Mouse (Mus musculus) liver, adult 2 months (tissue): ENCODE data around the gene BC067074. TPM values are rescaled to one million over a fixed set of nuclear protein-coding genes. Genes with fewer than 3 reads are reported as not detected.

Experiments used
- DNase-seq: peaks from one replicate; pipeline ENCODE4 v3.0.0-alpha.2; 2011; ENCODE audit warnings: low read depth, low spot score; ENCODE audit errors: extremely low read depth
- H3K27ac ChIP-seq: fragments of 200-500 bp; replicated peaks from 2 replicates; pipeline ENCODE4 v1.5.1; 2012; ENCODE audit warnings: low read depth, mild to moderate bottlenecking, control low read depth, inconsistent platforms, low read length; ENCODE audit not compliant: insufficient read depth
- H3K27me3 ChIP-seq: fragments of 200-500 bp; 2 replicates; pipeline ENCODE4 v1.6.1; 2012; ENCODE audit warnings: mild to moderate bottlenecking, moderate library complexity, low read length, inconsistent platforms; ENCODE audit not compliant: control insufficient read depth, insufficient read depth
- H3K36me3 ChIP-seq: fragments of 200-500 bp; 2 replicates; pipeline ENCODE4 v1.6.1; 2012; ENCODE audit warnings: low read length, inconsistent platforms; ENCODE audit not compliant: control insufficient read depth, insufficient read depth
- H3K4me1 ChIP-seq: fragments of 200-500 bp; 2 replicates; pipeline ENCODE4 v1.6.1; 2011; ENCODE audit warnings: low read length; ENCODE audit not compliant: control insufficient read depth, insufficient read depth
- H3K4me3 ChIP-seq: fragments of 200-500 bp; 2 replicates; pipeline ENCODE4 v1.5.1; 2011; ENCODE audit warnings: low read depth, mild to moderate bottlenecking, control low read depth, low read length, moderate library complexity; ENCODE audit not compliant: insufficient read depth
- H3K79me2 ChIP-seq: fragments of 200-500 bp; 2 replicates; pipeline ENCODE4 v1.6.1; 2012; ENCODE audit warnings: inconsistent platforms, mild to moderate bottlenecking, low read length, moderate library complexity; ENCODE audit not compliant: control insufficient read depth, insufficient read depth
- H3K9ac ChIP-seq: fragments of 200-500 bp; 2 replicates; pipeline ENCODE4 v1.6.1; 2012; ENCODE audit warnings: low read depth, mild to moderate bottlenecking, control low read depth, inconsistent platforms, low read length
- CTCF ChIP-seq: fragments of 200-500 bp; IDR thresholded peaks from 2 replicates; pipeline ENCODE4 v1.5.1; 2011; ENCODE audit warnings: low read depth, low read length, control low read depth
- POLR2A ChIP-seq: fragments of 200-500 bp; IDR thresholded peaks from 2 replicates; pipeline ENCODE4 v1.6.1; 2011; ENCODE audit warnings: low read length, control low read depth; ENCODE audit not compliant: insufficient read depth; ENCODE audit errors: extremely low read depth
- WGBS: fragments of 180-500 bp; shearing (Covaris S2); methylation state at CpG from one replicate; pipeline ENCODE4 v1.1.7; 2018; 5-methylcytosine and 5-hydroxymethylcytosine counted together
- polyA plus RNA-seq: library from polyadenylated mRNA; depleted of rRNA; stranded (reverse); fragments of >200 nt; gene quantifications from 2 replicates; pipeline ENCODE4 v1.2.3, GENCODE M21; 2012
- total RNA-seq: library from RNA; depleted of rRNA; stranded (reverse); fragments of >200 nt; gene quantifications from 2 replicates; pipeline ENCODE4 v1.2.3, GENCODE M21; 2014

Gene BC067074
- total and polyA plus RNA-seq, 2 experiments = 0.09 TPM; not detected in 1

GRCm38 (mm10) chr13:113341161-113341560, 48.2 kb downstream of the BC067074 start:
- H3K27me3 ChIP-seq = no peaks in the 10 kb centered on the region
- H3K27ac ChIP-seq = no peak overlapping the region
- no peaks in the 10 kb centered on the region for H3K4me1 ChIP-seq
- no peak for DNase-seq
- no peaks in the 10 kb centered on the region for H3K79me2 ChIP-seq
- H3K36me3 ChIP-seq = no peaks in the 10 kb centered on the region
- TF ChIP-seq CTCF (no peak), POLR2A (no peak)
- no peak overlapping the region for H3K9ac ChIP-seq
- H3K4me3 ChIP-seq = no peak overlapping the region

- no peak overlapping the region for H3K27ac ChIP-seq
- no peaks in the 10 kb centered on the region for H3K4me1 ChIP-seq
- H3K36me3 ChIP-seq = no peaks in the 10 kb centered on the region
- no peak for DNase-seq
- no peak overlapping the region for H3K4me3 ChIP-seq
- H3K9ac ChIP-seq = no peak overlapping the region
- H3K27me3 ChIP-seq = no peaks in the 10 kb centered on the region
- TF ChIP-seq POLR2A (no peak), CTCF (no peak)
- no peaks in the 10 kb centered on the region for H3K79me2 ChIP-seq
- WGBS = 84% methylated on average over 10 of the region's 10 CpGs
Observed at GRCm38 (mm10) chr13:113342355-113342919, 49.5 kb downstream of the BC067074 start.

GRCm38 (mm10) chr13:113350743-113351430, 57.9 kb downstream of the BC067074 start:
- WGBS = 84% methylated on average over 11 of the region's 11 CpGs
- Histone ChIP-seq H3K27ac (no peak overlapping the region), H3K4me1 (no peaks in the 10 kb centered on the region), H3K27me3 (no peaks in the 10 kb centered on the region), H3K36me3 (no peaks in the 10 kb centered on the region), H3K9ac (no peak overlapping the region), H3K79me2 (no peaks in the 10 kb centered on the region), H3K4me3 (no peak overlapping the region)
- TF ChIP-seq POLR2A (no peak), CTCF (no peak)
- no peak for DNase-seq

GRCm38 (mm10) chr13:113353546-113353945, 60.6 kb downstream of the BC067074 start:
- TF ChIP-seq CTCF (no peak), POLR2A (no peak)
- no peaks in the 10 kb centered on the region for H3K4me1 ChIP-seq

GRCm38 (mm10) chr13:113353955-113354354, 61.0 kb downstream of the BC067074 start:
- 97% methylated on average over 4 of the region's 4 CpGs for WGBS
- TF ChIP-seq CTCF = no peak
- no peak for TF ChIP-seq POLR2A
- no peaks in the 10 kb centered on the region for H3K4me1 ChIP-seq
- H3K79me2 ChIP-seq = no peaks in the 10 kb centered on the region
- no peak overlapping the region for H3K9ac ChIP-seq
- H3K4me3 ChIP-seq = no peak overlapping the region
- H3K36me3 ChIP-seq = no peaks in the 10 kb centered on the region
- H3K27ac ChIP-seq = no peak overlapping the region
- no peaks in the 10 kb centered on the region for H3K27me3 ChIP-seq
- DNase-seq = no peak

More at GRCm38 (mm10) chr13:113353546-113353945, 60.6 kb downstream of the BC067074 start:
- Histone ChIP-seq H3K36me3 (no peaks in the 10 kb centered on the region), H3K27ac (no peak overlapping the region), H3K79me2 (no peaks in the 10 kb centered on the region), H3K9ac (no peak overlapping the region), H3K27me3 (no peaks in the 10 kb centered on the region), H3K4me3 (no peak overlapping the region)
- 95% methylated on average over 3 of the region's 3 CpGs for WGBS
- DNase-seq = no peak

GRCm38 (mm10) chr13:113355022-113355421, 62.1 kb downstream of the BC067074 start:
- DNase-seq = no peak
- H3K36me3 ChIP-seq = no peaks in the 10 kb centered on the region
- no peak overlapping the region for H3K4me3 ChIP-seq
- 82% methylated on average over 4 of the region's 4 CpGs for WGBS
- no peaks in the 10 kb centered on the region for H3K79me2 ChIP-seq
- H3K9ac ChIP-seq = no peak overlapping the region
- no peaks in the 10 kb centered on the region for H3K4me1 ChIP-seq
- H3K27me3 ChIP-seq = no peaks in the 10 kb centered on the region
- TF ChIP-seq POLR2A (no peak), CTCF (no peak)
- H3K27ac ChIP-seq = no peak overlapping the region
